Mouse (Mus musculus) liver, embryonic 14.5 days (tissue): ENCODE measurements at regions not wholly inside any gene's neighbourhood (a gene's known extent, or its start where the extent isn't known, plus 50 kb on each side); places are given as distances from the start of the nearest gene placed in this dataset.

ENCODE experiments used
- CTCF ChIP-seq: IDR thresholded peaks from 2 replicates; pipeline ENCODE4 v1.5.1; 2016; ENCODE audit warnings: antibody characterized with exemption, low read depth, control low read depth
- EP300 ChIP-seq: IDR thresholded peaks from 2 replicates; pipeline ENCODE4 v1.6.1; 2016; ENCODE audit warnings: antibody characterized with exemption, low read depth

- TF ChIP-seq CTCF, result no peak
- no peak for TF ChIP-seq EP300
Measured at GRCm38 (mm10) chr1:10872266-10872665, 541.6 kb upstream of the A830018L16Rik start.
